Mouse (Mus musculus) kidney, adult 2 months (tissue): ENCODE measurements around the gene Gm33543.

Experiments
- CTCF ChIP-seq: fragments of 200-500 bp; conservative IDR thresholded peaks from 2 replicates; pipeline ENCODE4 v1.5.1; 2011; ENCODE audit warnings: low read depth, mild to moderate bottlenecking, control low read depth, low read length, moderate library complexity, mixed read lengths; ENCODE audit not compliant: insufficient read depth, insufficient read length
- POLR2A ChIP-seq: fragments of 200-500 bp; IDR thresholded peaks from one replicate; pipeline ENCODE4 v1.6.1; 2011; ENCODE audit warnings: low read depth, low read length, control low read depth

DNA sequence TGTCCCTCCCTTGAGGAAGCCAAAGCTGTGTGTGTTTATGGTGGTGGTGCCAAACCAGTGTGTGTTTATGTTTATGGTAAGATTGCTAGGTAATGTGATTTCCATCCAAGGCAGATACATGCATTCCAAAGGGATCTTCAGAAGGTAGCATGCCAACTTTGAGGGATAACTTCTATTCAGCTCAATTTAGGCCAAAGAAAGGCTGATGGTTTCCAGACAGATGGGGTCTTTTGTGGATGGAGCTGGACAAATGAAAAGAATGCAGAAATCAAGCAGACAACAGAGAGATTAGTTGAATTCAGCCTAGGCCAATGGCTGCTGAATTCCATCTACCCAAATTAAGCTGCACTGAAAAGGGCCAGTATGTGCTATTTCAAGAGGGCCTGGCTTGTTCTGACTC, 13.3 kb downstream of the Gm33543 start:
- TF ChIP-seq POLR2A, result no peak
- no peak for TF ChIP-seq CTCF
